Mouse (Mus musculus) 3T3-L1 (cell line): ENCODE data around the gene Abca7.
A peak's percentile ranks its signal among the peaks of the same experiment; 100 is the strongest.
"Not testable (repeated sequence)": the region's sequence is repeated elsewhere in the genome, so short reads cannot be mapped to it uniquely, and the experiment has no call there.

ENCODE experiments used
- DNase-seq: peaks from one replicate; pipeline ENCODE4 v3.0.0-alpha.2; 2015; ENCODE audit warnings: low read depth, low spot score

The Abca7 gene

DNA sequence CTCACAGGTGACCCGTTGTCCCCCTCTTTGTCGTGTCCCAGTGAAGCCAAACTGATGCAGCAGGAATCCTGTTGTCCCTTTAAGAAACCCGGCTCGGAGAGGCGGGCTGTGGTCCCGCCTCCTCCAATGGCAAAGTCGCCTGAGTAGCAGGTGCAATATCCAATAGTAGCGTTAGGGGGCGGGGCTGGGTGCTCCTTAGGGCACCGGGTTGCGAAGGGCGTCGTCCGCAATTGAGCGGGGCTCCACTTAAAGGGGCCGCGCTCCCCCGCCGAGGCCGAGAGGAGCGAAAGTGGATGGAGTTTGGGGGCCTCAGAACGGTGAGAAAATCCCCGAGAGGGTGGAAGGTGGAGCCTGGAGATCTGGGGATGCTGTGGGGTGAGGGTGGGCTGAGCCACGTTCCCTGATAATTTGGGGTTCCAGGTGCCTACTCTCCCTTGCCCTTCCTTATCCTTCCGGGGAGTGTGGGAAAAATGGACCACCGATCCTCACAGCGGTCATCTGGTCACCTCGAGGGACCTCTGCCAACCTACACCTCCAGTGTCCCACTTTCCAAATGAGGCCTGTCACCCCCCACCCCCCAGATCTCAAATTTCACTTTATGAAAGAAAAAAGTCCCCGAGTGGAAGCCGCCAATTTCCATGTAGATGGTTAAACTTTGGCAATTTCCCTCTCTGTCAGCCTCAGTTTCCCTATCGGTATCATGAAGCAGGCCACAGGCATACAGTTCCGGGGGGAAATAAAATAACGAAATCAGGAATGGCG lies at the start of gene Abca7:
Gene Abca7, plus strand, starts transcription at position 223 of the 762 bp plus-strand sequence.
- peak; percentile 96 for DNase-seq

DNA sequence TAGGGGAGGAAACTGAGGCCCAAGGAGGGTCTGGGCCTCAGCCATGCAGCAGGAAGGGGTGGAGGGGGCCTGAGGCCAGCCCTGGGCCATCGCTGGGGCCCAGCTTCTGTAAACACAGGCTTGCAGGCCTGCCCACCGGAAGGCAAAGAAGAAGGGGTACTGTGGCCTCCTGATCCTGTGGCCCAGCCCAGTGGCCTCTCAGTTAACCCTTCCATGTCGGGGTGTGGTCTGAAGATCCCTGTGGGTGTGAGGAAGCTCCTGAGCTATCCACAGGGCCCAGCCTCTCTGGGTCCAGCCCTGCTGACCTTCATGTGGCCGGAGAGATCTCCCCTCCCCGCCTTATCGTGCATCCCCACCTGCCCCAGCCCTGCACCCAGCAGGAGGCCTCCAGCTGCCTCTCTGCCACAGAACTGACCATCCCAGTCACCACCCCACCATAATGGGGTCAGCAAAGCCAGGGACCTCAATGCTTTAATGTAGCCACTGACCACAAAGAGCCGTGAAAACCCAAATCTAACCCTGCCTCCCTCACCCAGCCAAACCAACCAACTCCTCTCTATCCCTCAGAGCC lies 49.5 kb upstream of the Abca7 start:
- no peak for DNase-seq

DNA sequence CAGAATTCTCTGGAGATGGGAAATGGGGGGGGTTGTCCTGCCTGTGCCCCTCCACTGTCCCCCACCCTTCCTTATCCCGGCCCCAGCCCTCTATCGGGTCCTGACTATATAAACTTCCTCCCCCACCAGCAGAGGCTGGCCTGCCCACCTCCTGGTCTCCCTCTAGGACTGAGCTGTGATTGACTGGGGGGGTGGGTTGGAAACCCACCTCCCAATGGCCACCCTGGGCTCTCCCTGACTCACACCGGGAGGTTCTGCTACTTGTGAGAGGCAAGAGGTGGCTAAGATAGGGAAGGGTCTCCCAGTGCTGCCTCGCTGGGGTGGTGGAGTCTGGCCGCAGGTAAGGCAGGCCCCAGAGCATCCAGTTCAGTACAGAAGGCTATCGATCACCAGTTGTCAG lies 48.8 kb upstream of the Abca7 start:
- no peak for DNase-seq

DNA sequence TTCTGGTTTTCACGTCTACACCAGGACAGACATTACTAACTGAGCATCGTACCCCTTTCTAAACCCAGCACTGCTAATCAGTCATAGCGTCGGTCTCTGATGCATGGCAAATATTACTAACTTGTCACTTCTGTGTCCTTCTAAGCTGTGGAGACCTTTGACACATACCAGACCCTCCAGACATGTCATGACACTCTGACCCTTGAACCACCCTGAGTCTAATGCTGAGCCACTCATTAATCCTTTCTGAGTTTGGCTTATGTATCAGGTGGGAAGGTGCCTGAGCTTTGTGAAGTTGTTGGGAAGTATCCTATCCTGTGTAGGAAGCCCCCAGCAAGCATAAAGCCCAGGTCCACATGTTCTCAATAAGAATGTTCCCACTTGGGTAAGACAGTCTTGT lies 46.4 kb upstream of the Abca7 start:
- DNase-seq, result no peak

DNA sequence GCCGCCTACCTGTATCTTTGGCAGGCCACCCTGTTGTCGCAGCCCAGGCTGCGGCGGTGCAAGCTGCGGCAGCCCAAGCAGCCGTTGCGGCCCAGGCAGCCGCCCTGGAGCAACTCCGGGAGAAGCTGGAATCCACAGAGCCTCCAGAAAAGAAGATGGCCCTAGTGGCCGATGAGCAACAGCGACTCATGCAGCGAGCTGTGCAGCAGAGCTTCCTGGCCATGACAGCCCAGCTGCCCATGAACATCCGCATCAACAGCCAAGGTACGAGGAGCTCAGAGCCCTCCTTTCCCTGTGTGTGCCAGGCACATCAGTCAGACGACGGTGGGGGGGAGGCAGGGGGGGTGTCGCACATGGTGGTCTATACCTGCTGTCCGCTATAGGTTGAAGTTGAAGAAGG lies 45.6 kb upstream of the Abca7 start:
- DNase-seq, result peak; percentile 74

DNA sequence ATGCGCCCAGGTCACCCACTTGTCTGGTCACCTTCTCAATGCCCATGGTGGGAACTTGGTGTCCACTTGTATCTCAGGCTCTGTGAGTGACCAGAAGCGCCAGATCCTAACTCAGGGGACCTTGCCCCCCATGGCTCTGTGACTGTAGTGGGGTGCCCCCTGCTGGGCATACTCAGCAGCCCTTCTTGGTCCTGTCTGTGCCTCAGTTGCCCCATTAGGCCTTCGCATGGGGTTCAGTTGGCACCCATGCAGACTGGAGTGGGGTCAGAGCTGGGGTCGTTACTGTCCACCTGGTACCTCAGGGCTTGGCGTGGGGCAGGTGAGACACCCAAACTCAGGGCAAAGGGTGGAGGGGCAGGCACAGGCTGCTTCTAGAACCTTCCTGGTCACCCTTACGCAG lies 42.3 kb upstream of the Abca7 start:
- no peak for DNase-seq

DNA sequence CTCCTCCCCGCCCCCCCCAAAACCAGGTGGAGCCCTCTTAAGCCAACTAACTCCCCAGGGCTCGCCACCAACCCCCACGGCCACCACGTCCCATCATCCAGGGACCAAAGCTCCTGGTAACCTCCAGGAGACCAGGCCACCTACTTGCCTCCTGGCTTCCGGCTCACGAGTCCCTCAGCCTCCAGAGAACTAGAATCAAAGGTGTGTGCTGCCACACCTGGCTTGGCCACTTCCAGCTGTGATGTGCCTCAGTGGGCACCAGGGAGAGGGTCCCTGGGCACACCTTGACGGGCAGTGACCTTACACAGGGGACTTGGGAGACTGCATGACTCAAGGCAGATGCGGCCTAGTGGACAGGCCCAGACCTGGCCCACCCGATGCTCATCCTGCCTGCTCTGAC lies 40.6 kb upstream of the Abca7 start:
- no peak for DNase-seq

DNA sequence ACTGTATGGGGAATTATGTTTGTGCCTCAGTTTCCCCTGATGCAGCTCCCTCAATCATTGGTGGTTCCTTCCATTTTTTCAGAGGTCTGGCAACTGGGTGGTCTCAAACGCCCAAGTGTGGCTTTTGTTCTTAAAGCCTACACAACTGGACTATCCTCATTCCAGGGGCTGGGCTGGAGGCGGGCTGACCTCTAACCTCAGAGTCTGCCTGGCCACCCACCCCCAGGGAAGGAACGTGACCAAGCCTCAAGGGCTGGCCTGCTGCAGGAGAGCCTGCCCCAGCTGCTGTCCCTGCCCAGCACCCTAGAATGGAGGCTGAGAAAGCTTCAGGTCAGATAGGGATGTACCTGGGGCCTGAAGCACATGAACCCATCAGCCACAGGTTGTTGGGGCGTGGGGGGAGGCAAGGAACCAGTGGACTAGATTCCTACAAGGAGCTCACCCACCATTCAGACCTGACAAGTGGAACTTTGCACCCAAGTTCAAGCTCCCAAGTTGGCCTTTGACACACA lies 39.6 kb upstream of the Abca7 start:
- DNase-seq, result no peak

DNA sequence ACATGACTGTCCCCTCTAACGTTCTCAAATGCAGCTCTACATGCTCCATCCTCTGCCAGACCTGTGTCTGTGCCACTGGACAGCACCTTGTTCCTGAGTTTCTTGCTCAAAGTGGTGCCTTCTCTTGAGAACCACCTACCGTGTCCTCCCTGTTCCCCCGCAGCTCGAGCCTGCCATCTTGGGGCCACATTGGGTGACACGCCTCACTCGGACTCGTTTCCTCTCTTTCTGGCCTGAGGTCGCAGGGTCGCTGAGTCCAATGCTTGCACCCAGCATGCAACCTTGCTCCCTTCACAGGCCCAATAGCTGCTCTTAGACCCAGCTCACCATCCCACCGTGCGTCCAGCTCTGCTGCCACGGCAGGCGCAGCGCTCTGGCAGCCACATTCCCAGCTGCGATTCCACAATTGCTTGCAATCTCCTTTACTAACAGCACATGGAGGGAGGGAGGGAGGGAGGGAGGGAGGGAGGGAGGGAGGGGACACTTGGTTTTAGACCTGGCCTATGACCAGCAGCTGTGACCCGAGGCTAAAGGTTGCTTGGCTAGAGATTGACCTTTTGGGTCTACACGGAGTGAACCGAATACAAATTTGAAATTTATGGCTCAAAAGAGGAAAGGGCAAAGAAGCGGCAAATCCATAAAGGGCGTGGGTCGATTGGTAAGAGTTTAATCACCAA lies 38.0 kb upstream of the Abca7 start:
- peak; percentile 85 for DNase-seq

DNA sequence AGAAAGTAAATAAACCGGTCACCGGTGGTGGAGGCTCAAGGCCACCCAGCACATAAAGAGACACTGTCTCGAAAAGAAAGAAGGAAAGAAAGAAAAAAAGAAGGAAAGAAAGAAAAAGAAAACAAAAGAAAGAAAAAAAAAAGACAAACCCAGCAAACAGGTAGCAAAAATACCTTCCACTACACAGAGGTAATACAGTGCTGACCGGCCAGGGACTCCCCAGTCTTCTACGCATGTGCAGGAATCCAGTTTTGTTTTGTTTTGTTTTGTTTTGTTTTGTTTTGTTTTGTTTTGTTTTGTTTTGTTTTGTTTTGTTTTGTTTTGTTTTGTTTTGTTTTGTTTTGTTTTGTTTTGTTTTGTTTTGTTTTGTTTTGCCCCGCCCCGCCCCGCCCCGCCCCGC lies 36.9 kb upstream of the Abca7 start:
- not testable (repeated sequence) for DNase-seq

DNA sequence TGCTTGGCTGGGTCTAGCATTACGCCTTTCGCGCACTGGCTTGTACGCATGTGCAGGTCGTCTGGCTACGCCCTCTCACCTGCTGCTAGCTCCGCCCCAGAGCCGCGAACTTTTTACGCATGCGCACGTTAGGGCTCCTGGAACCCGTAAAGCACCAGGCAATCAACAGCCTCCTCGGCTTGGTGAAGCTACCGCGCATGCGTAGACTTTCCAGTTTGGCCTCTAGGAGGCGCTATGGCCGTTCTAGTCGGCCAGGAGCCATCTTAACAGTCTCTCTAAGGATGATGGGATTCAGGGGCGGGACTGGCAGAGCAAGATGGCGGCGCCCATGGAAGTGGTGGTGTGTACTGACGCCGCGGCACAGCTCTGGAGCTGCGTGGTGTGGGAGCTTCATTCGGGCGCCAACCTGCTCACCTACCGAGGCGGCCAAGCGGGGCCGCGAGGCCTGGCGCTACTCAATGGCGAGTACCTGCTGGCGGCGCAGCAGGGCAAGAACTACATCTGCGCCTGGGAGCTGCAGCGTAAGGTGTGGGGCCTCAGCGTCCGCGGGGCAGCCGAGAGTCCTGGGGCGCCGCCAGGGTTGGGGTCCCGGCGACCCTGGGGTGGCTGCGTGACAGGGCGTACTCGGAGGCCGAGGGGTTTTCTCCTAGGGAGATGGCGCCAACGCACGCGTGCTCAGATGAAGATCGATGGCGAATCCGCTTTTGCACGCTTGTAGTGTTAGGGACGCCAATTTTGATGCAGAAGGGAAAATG lies 36.3 kb upstream of the Abca7 start, which contains the start of gene Wdr18:
Gene Wdr18, plus strand, starts transcription at position 306 of the 755 bp plus-strand sequence.
- DNase-seq, result peak; percentile 100

DNA sequence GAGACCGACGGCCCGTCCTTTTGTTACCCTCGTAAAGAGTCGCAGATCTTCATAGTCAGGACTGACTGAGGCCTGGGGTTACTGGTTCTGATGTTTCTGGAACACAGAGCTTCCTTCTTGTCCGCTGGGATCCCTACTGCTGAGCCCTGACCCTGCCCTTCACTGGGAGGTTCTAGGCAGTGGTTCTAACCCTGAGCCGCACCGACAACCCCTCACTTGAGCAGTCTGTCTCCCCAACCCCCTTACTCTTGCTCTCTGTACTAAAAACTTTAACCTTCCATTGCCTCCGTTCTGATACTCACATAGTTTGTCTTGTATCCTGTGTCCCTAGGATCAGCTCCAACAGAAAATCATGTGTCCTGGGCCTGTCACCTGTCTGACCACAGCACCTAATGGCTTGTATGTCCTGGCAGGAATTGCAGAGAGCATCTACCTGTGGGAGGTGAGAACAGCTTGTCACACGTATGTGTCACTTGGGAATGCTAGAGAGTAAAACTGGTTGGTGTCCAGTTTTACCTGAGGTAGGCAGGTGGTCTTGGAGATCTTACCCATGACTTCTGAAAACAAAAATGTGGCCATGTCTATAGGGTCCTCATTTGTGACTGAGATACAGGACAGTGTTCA lies 35.5 kb upstream of the Abca7 start:
- DNase-seq, result no peak

DNA sequence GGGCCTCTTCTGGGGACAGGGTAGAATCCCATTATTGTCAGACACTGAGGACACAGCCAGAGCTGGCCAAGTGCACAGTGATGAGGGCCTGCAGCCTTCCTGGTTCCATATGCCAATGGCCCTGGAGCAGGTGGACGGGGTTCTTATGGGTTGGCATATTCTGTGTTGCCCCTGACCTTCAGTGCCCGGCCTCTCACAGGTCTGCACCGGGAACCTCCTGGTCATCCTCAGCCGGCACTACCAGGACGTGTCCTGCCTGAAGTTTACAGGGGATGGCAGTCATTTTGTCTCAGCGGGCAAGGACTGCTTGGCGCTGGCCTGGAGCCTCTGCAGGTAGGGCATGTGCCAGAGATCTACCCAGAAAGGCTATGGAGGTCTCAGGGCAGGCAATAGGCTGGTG lies 31.6 kb upstream of the Abca7 start:
- no peak for DNase-seq

DNA sequence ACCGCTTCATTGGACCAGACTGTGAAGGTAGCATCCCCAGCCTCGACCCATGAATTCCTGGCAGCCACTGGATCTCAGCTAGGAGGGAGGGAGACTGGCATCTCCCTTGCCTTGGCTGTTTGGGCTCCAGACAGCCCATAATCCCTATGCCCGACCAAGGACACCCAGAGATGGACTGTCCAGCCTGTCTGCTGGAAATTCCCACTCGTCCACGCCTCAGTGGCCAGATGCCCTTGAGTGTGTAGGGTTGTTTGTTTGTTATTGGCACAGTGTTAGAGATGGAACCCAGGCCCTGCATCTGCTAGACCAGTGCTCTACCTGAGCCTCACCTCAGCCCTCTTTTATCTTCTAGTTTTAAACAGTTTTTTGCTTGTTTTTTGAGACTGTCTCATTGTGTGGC lies 31.0 kb upstream of the Abca7 start:
- no peak for DNase-seq

DNA sequence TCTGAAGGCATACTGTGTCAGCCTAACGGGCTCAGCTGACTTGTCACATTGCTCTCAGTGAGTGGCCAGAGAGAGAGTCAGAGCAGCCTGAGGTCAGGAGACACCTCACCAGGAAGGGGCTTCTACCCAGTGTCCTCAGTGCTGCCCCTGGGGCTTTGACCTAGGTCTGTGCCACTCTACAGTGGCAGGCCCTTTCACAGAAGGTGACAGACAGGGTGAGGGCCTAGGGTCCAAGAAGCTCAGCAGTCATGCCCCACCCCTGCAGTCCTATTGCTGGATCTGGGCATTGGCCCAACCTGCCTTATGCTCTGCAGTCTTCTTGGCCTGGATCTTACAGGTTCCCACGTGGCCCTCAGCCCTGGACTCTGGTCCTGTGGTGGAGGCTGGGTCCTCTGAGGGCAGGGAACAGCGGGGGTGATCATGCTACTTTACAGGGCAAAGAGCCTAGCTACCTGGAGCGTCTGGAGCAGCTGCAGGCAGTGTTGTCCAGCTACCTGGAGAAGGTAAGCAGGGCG lies 29.4 kb upstream of the Abca7 start:
- DNase-seq, result no peak

DNA sequence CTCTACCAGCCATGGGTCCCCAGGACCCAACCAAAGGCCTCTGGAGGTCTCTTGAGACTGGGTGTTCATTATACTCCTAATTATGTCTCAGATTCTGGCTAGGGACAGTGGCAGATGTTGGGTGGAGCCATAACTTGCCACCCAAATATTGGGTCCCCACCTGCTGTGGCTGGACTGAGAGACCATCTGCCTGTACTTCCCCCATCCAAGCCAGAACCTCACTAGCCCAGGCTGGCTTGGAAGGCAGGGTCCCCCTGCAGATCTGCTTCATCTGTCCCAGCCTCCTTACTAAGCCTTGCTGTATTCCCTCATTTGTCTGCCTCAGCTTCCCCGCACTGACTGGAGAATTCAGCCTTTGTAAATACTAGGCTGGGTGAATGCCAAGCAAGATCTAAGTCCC lies 28.1 kb upstream of the Abca7 start:
- DNase-seq, result no peak

DNA sequence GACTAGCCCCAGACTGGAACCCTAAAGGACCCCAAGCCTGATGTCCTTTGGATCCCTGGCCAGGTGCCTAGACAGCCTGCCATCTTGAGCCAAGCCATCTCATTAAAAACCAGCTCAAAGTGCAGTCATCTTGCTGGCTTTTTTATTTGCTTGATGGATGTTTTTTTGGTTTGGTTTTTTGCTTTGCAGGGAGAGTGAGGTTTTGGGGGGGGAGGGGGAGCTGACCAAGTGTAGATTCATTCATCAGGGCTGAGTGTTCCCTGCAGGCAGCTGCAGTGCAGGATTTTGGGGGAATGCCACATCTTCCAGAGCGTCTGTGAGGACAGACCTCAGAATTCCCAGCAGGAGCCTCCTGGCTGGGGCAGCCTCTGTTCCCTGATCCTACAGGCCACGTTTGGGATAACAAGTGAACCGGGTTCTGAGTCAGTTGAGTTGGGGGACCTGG lies 27.1 kb upstream of the Abca7 start:
- peak; percentile 67 for DNase-seq

DNA sequence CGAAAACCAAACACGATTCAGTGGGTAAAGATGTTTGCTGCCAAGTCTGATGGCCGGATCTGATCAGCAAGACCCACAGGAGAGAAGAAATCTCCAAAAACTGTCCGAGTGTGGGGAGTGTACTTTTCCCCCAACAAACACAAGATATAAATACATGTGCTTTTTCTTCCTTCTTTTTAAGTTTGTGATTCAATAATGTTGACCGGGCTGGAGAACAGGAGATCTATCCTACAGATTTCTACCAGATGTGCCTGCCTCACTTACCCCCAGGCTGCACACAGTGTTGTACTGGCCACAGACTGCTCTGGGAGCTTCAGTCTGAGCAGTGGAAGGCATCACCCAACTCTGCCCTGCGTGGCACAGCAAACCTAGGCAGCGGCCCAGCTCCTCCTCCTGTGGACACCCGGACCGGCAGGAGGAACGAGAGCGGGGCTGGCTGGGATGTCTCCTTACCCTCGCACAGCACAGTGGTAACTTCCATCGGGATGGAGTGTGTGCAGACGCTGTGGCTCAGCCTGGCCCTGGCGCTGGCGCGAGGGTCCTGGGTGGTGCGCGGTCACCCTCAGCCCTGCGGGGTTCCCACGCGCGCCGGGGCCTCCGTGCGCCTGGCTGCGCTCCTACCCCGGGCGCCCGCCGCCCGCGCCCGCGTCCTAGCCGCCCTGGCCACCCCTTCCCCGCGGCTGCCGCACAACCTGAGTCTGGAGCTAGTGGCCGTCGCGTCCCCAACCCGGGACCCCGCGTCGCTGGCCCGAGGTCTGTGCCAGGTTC lies 25.7 kb upstream of the Abca7 start, which contains the start of gene Grin3b:
Gene Grin3b, plus strand, starts transcription at position 301 of the 768 bp plus-strand sequence.
- DNase-seq, result no peak

DNA sequence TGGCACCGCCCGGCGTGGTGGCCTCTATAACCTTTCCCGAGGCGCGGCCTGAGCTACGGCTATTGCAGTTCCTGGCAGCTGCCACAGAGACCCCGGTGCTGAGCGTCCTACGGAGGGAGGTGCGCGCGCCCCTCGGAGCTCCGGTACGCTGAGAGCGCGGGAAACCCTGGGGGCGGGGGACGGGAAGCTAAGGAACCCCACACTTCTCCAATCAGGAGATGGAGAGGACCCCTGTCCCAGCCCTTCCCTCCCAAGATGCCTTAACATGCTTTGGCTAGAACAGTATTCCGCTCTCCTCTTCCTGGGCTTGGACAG lies 25.2 kb upstream of the Abca7 start:
- no peak for DNase-seq

DNA sequence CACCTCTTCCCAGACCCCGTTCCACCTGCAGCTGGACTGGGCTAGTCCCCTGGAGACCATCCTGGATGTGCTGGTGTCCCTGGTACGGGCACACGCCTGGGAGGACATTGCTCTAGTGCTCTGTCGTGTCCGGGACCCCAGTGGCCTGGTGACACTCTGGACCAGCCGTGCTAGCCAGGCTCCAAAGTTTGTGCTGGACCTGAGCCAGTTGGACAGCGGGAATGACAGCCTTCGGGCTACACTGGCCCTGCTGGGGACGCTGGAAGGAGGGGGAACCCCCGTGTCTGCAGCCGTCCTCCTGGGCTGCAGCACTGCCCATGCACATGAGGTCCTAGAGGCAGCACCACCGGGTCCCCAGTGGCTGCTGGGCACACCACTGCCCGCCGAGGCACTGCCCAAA lies 23.5 kb upstream of the Abca7 start:
- no peak for DNase-seq

DNA sequence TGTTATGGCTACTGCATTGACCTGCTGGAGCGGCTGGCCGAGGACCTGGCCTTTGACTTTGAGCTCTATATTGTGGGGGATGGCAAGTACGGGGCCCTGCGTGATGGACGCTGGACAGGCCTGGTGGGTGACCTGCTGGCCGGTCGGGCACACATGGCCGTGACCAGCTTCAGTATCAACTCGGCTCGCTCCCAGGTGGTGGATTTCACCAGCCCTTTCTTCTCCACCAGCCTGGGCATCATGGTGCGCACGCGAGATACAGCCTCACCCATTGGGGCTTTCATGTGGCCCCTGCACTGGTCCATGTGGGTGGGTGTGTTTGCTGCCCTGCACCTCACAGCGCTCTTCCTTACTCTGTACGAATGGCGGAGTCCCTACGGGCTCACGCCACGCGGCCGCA lies 22.2 kb upstream of the Abca7 start:
- DNase-seq, result no peak
